Mouse (Mus musculus) layer of hippocampus, adult 11-12 months (tissue): Measurements from ENCODE around the gene Pctp.

Source experiments
- DNase-seq: peaks from one replicate; pipeline ENCODE4 v3.0.0; 2022; ENCODE audit warnings: low spot score

The Pctp gene

GRCm38 (mm10) chr11:90007791-90008531 lies 5.3 kb upstream of the Pctp start:
- DNase-seq = no peak

GRCm38 (mm10) chr11:90006111-90006510 lies 3.4 kb upstream of the Pctp start:
- no peak for DNase-seq

GRCm38 (mm10) chr11:90003386-90003785 lies 692 bp upstream of the Pctp start:
- DNase-seq = no peak

GRCm38 (mm10) chr11:90002987-90003348 lies 274 bp upstream of the Pctp start:
- DNase-seq = no peak

GRCm38 (mm10) chr11:90001396-90002230 lies 1.1 kb downstream of the Pctp start:
- DNase-seq = no peak

- no peak for DNase-seq
Measured at GRCm38 (mm10) chr11:90000666-90001065, 2.0 kb downstream of the Pctp start.

- DNase-seq = no peak
Measured at GRCm38 (mm10) chr11:89998996-89999770, 3.5 kb downstream of the Pctp start.

- no peak for DNase-seq
Measured at GRCm38 (mm10) chr11:89996856-89997255, 5.8 kb downstream of the Pctp start.

GRCm38 (mm10) chr11:89996406-89996805 lies 6.3 kb downstream of the Pctp start:
- DNase-seq = no peak

GRCm38 (mm10) chr11:89995596-89995995 lies 7.1 kb downstream of the Pctp start:
- DNase-seq = no peak

GRCm38 (mm10) chr11:89994706-89995105 lies 8.0 kb downstream of the Pctp start:
- no peak for DNase-seq

GRCm38 (mm10) chr11:89991661-89992060 lies 11.0 kb downstream of the Pctp start:
- DNase-seq = no peak

GRCm38 (mm10) chr11:89988936-89989589 lies 13.6 kb downstream of the Pctp start:
- DNase-seq = peak; percentile 67

GRCm38 (mm10) chr11:89986516-89986915 lies 16.2 kb downstream of the Pctp start:
- DNase-seq = no peak

GRCm38 (mm10) chr11:89985200-89986187 lies 17.2 kb downstream of the Pctp start:
- no peak for DNase-seq

- no peak for DNase-seq
Measured at GRCm38 (mm10) chr11:89984436-89984835, 18.3 kb downstream of the Pctp start.

GRCm38 (mm10) chr11:89982918-89983317 lies 19.8 kb downstream of the Pctp start:
- no peak for DNase-seq

- DNase-seq = no peak
Measured at GRCm38 (mm10) chr11:89980106-89980505, 22.6 kb downstream of the Pctp start.

- DNase-seq = no peak
Measured at GRCm38 (mm10) chr11:89978914-89979818, 23.5 kb downstream of the Pctp start.

- DNase-seq = no peak
Measured at GRCm38 (mm10) chr11:89978353-89978831, 24.3 kb downstream of the Pctp start.
